Mouse (Mus musculus) ovary, postnatal 14 days (tissue): Measurements from ENCODE around the gene St6galnac3.
"Not testable (repeated sequence)": the region's sequence is repeated elsewhere in the genome, so short reads cannot be mapped to it uniquely, and the experiment has no call there.

Experiments
- DNase-seq: peaks from one replicate; pipeline ENCODE4 v3.0.0; 2022; ENCODE audit warnings: low spot score

St6galnac3 gene

DNA sequence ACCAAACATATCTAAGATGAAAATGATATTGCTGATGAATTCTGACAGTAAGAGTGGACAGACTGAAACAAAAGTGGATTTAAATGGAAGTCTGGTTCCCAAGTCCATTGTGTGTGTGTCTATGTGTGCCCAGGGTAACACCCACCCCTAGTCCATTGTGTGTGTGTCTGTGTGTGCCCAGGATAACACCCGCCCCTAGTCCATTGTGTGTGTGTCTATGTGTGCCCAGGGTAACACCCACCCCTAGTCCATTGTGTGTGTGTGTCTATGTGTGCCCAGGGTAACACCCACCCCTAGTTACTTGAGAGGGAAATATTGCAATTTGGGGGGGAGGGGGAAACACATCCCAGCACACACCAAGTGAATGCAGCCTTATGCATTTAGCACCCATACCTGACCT, 318.1 kb downstream of the St6galnac3 start:
- DNase-seq = no peak

DNA sequence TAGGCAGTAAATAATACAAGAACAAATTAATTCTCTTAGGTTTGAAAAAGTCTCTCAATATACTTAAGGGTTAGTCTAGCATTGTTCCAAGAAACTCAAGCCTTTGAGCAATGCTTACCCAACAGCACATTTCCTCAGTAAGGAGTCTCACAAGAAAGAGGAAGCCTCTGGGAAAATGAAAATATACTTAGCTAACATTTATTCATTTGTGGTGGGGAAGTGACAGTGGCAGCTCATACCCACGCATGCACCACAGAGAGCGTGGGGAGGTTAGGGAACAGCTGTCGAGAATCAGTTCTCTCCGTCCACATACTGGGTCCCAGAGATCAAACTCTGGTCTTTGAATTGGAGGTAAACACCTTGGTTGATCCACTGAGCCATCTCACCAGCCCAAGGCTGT, 318.8 kb downstream of the St6galnac3 start:
- no peak for DNase-seq

DNA sequence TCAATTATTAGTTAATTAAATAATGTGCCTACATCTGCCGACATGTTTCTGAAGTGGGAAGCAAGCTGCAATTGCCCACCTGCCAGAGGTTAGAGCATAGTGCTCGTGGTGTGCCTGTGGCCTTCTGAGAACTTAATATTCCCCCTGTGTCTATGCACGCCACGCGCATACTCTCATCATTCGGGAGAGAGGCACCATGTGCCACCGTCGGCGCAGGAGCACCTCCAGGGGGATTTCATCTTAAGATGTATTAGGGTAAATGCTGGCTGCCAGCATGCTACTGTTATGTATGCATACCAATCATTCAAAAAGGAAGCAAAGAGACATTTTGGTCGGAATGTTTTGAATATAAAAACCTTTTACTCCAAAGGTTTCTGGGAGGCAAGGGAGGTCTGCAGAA, 319.3 kb downstream of the St6galnac3 start:
- no peak for DNase-seq

DNA sequence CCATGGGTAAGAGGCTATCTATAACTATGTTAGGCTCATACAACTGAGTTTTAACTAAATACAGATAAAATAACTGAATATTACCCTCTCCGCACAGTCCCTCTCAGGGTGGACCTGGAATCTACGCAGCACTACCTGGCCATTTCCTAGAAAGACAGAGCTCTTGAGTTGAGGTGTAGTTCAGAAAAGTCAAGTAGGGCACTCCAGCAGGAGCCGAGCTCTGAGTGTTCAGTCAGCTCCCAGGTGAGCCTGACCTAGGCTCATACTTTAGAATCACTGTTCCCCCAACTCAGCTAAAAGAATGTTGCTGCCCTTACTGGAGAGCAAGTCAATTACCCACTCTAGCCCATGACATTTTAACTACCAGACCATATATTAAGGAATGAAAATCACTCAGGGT, 324.7 kb downstream of the St6galnac3 start:
- DNase-seq = no peak

DNA sequence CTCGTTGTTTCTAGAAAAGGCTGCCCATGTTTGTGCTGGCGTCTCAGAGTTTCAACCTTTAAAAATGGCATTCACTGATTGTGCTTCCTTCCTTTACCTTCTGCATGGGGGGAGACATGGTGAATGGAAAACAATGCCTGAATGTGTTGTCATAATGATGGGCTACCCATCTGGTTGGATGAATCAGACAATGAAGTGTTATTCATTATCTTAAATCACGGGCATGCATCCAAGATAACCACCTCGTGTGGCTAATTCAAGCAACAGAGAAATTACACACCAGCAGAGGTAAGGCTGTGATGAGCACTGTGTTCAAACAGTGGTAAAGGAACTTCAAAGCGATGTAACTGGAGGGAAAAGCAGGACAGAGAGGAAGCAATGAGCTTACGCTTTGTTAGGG, 325.4 kb downstream of the St6galnac3 start:
- DNase-seq = no peak

DNA sequence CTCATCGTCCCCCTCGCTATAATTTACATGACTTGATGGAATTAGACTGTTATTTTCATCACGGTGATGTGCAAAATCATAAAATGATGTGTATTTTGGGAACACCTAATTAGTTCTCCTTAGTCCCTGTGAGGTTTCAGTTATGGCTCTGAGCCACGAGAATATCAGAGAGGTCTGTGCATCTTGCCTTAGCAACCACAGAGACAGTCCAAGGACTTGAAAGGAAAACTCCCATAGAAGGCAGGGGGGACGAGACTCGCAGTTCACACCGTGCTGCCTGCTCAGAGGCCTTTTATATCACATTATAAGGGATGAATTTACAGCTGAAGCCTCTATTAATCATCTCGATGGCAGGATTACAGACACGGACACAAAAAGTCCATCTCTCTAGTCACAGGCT, 327.2 kb downstream of the St6galnac3 start:
- DNase-seq = no peak

DNA sequence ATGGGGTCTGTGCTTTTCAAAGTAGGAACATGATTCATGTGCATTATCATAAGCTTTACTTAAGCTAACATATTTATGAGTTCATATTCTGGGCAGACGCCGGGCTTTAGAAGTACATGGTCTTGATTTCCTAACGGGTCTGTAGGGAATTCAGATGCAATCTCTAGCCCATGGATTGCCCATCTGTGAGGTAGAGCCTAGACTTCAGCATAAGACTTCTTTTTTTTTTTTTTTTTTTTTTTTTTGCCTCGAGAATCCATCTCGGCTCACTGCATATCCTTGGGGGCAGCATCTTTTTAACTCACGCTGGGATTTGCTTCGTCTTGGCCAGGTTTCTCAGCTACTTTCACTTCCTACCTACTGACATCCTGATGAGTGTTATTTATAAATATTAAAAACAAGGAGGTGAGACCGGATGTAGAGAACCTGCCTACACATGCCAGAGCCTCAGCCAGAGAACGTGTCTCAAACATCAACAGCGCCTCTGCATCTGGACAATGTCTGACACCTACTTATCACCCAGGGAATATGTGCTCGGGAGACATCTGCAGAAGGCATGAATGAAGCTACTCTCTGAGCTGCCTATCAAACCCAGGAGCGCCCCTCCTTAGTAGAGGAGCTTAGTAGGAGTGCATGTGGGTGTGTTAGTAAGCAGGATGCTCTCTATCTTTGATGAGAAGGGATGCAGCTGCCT, 328.5 kb downstream of the St6galnac3 start:
- no peak for DNase-seq

DNA sequence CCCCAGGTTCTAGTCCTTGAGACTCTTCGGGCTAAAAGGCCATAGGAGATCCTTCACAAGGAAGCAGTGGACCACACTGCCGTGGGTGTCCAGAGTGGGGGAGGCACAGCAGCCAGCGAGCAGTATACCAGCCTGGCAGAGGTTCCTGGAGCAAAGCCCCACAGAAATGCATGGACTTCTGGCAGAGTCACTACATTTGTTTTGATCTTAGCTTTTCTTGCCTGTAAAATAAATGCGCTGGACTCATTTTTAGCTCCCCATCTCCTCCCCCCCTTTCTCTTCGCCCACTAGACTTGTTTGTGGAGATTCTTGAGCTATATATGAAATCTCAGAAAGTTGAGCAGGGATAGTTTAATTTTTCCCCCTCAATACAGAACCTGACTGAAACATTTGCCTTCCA, 329.6 kb downstream of the St6galnac3 start:
- DNase-seq = no peak

DNA sequence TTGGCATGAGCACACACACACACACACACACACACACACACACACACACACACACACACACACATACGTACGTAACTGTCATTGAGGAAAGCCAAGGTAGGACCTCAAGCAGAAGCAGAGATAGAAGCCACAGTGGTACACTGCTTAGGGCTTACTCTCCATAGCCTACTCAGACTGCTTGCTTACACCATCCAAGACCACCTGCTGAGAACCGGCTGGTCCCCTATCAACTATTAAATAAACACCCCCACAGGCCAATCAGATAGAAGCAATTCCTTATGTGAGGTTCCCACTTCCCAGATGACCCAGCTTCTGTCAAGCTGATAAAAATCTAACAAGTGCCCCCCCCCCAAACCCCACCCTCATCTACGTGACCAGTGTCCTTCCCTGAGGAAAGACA, 330.2 kb downstream of the St6galnac3 start:
- no peak for DNase-seq

DNA sequence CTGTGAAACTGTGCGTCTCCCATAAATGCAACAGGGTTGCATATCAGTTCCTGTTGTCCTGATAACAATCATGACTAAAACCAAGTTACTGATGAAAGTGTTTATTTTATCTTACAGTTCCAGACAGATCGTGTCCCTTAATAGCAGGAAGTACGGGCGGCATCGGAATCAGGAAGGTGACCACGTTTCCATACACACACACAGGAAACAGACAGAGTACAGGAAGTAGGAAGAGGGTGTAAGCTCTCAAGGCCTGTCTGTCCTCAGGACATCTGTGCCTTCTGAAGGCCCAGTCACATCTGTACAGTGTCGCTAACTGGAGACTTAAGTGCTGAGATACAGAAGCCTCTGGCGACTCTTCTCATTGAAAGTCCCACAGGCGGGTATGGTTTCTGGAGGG, 330.8 kb downstream of the St6galnac3 start:
- DNase-seq = no peak

DNA sequence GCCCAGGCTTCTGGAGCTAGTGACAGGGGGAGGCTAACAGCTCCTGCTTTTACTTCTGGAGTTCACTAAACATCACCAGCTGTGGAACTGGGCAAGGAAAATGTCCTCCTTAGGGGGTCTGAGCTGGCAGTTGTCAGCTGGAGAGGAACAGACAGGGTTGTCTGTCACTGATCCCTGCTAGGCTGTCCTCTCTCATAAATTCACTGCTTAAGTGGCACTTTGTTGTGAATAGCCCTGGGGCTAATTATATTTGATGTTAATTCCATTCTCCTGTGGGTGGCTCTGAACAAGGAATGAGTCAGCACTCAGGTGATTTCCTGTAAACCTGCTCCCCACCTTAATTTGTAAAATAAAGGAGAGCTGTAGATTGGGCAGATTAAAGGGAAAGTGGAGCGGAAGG, 333.5 kb downstream of the St6galnac3 start:
- not testable (repeated sequence) for DNase-seq

DNA sequence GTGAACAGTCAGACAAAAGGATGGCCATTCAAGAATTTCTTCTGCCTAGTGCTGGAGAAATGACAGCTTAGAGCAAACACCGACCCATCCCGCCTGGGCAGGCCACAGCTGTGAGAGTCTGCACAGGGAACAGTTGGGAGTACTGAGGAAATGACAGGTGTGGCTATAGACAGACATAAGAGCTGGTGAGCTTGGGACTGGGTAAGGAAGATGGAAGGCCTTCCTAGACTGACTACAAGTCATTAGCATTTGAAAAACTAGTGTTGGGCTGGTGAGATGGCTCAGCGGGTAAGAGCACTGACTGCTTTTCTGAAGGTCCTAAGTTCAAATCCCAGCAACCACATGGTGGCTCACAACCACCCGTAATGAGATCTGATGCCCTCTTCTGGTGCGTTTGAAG, 340.3 kb downstream of the St6galnac3 start:
- not testable (repeated sequence) for DNase-seq

DNA sequence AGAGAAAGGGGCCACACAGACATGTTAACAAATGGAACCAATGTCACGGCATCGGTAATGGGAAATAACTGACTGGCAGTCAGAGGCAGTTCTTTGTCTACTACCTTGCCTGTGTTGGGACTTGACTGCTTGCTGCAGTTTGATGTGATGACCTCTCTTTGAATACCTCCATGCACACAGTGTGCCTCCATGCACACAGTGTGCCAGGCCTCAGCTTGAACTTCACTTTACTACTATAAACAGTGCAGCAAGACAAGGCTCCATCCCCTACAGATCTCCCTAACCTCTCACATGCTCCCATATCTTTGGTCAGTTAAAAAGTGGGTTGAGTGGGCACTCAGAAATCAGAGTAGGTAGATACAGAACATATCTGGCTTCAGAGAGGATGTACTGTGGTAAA, 341.3 kb downstream of the St6galnac3 start:
- no peak for DNase-seq

DNA sequence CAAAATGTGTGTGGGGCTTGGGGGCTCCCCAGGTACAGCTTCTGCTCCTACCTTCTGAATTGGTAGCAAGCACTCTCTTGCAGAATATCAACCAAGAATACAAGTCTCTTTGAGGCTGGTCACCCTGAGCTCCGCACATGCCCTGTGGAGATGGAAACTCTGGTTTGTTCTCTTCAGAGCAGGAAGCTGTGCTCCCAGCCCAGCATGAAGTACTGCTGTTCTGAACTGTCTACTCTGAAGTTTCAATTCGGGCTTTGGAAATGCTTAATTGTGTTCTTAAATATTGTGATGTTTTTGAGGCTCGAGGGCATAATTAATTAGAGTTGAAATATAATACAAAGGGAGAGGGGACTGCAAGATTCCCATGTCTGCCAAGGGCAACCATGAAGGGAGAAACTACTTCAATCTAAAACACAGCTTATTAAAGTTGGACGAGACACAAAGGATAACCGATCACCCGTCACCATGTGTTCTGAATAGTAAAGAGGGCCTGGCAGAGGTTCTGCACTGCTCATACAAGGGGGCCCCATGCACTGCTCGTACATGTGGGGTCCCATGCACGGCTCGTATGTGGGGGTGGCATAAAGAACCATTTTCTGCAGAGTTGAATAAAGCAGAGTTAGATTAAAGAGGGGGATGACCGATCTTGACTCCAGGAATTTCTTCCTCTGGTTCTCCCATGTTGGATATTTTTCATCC, 359.8 kb downstream of the St6galnac3 start:
- DNase-seq = no peak

DNA sequence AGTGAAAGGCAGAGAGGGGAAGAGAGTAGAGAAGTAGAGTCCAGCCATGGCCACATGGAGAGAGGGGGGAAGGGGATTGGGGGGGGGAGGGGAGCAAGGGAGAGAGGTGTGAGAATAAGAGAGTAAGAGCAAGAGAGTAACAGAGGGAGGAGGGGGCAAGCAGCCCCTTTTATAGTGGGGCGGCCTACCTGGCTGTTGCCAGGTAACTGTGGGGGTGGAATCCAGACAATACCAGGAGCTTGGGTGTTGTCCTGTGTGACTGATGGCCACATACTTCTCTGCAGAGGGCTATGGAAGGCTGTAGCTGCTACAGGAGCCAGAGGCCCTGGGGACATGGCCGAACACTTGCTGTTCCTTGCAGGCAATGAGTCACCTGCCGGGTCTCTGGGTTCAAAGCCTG, 360.6 kb downstream of the St6galnac3 start:
- no peak for DNase-seq

DNA sequence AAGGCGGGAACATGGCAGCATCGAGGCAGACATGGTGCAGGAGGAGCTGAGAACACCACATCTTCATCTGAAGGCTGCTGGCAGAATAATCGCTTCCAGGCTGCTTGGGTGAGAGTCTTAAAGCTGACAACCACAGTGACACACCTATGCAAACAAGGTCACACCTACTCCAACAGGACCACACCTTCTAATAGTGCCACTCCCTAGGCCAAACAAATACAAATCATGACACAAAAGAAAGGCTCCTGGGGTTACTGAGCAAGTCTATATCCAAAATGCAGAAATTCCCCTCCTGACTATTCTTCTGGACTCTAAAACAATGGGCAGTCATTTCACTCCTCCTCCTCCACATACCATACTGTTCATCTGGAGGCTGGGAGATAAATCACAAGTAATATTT, 365.0 kb downstream of the St6galnac3 start:
- no peak for DNase-seq

DNA sequence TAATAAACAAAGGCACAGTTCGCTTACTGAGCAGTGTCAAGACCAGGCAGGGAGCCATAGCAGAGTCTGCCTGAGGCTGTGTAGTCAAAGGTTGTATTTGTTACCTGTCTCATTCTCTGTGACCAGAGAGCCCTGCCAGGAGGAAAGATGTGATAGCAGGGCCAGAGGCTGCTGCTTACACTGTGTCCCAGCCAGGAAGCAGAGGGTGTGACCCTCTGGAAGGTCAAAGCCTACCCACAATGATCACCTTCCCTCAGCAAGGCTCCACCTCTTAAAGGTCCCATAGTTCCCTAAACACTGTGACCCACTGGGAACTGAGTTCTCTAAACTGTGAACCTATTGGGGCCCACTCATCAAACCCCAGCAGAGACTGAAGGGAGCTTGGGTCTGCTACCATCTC, 368.9 kb downstream of the St6galnac3 start:
- no peak for DNase-seq

DNA sequence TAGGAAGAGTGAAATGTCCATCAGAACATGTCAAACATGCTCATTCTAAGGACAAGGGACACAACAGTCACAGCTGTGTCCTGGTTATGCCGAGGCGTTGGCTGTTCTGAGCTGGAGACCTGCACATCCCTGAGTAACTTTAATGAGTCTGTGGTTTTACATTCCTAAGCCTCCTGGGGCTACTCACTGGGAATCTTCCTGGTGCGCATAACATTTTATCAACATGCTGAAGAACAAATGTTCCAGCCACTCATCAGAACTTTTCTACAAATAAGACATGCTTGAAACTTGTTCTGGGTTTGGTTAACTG, 370.0 kb downstream of the St6galnac3 start:
- DNase-seq = no peak

DNA sequence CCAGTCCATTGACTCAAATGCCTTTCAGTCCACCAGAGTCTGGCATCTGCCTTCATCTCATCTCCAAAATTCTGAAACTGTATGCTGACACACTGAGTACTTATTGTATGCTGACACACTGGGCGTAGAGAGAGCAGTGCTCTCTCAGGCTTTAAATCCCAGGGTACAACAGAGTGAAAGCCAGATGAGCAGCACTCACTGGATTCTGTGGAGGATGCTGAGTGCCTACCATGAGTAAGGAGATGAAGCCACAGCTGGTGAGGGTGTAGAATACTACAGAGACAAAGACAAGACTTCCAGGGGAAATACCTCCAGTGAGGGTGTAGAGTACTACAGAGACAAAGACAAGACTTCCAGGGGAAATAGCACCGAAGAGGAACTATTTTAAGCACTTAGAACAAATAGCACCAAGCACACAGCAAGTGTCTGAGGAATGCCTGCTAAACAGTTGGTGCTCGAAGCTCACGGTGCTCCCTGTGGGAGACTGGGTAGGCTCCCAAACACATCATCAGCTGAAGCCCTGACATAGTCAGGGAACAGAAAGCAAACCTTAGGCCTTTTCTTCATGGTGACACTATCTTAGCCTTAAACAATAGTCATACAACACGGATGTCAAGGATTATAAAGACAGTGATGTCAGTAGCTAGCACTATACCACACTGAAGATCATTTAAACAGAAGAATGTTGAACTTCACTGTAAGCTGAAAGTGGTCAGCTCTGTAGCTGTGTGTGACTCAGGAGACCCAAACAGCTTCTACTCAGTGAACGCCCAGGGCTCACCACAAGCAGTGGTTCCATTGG, 370.6 kb downstream of the St6galnac3 start:
- DNase-seq = no peak

DNA sequence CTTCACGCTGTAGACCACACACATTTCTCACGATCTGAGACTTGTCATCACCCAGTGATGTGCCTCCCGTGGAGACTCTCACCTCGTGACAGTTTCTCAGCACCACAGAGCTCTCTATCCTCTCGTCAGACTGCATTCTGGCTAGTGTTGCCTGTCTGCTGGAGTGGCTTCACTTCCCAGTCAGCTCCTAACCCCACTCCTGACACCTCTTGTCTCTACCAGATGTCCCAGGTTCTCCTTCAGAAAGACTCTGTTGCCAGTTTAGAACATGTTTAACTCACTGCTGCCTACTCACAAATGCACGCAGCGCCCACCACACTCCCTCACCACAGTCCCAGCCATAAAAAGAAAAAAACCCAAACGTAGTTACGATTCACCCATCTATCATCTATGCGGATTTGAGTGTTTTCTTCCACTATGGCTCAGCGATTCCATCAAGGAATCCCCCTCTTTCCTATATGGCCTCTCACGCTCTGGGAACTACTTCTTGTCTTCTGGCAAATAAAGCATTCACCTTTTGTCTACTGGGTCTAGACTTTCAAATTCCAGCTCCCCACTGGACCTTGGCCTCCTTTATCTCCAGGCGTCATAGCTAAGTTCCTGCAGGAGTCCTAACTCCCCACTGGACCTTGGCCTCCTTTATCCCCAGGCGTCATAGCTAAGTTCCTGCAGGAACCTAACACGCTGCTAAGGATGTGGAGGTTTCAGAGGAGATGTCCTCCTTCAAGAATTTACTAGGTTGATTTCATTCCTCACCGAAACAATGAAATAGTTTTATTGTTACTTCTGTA, 371.5 kb downstream of the St6galnac3 start:
- no peak for DNase-seq

DNA sequence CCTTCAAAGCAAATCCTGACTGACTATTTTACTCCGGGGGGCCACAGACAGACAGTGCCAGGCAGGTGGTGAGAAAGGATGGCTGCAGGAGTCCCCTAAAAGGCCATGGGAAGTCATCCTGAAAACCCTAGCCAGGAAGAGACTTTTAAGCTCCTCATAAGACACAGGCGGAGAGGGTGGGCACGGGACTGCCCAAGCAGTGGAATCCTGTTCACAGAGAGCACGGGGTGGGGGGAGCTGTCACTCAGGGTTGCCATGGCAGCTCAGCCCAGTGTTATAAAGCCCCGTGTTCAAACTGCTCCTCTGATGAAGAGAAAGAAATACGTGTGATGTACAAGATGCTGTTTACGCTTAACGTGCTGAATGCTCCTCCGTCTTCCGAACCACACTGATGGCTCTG, 375.0 kb downstream of the St6galnac3 start:
- DNase-seq = no peak

DNA sequence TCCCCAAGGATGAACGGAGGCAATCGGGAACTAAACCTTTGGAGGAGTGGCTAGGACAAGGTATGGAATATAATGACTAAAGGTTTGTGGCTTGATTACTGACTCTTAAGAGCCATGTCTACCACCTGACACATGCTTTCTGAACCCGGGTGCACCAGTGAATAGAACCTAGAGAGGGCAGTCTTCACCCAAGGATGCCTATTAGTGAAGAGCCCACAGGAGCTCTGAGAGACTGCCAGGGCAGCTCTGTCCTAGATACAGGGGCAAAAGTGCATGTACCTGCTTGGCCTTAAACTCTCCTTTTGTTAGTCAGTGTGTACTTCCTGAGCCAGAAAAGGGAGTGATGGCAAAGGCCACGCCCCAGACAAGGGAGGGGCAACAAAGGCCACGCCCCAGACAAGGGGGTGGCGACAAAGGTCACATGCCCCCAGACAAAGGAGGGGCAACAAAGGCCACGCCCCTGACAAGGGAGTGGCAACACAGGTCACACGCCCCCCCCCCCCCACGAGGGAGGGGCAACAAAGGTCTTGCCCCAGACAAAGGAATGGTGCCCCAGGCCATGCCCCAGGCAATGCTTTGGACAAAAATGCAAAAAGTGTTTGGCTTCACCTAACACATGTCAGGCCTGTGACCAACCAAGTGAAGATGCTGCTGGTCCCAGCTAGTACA, 376.0 kb downstream of the St6galnac3 start:
- no peak for DNase-seq
